Mouse (Mus musculus) left cerebral cortex, postnatal 14 days (tissue): ENCODE measurements around the gene F2rl2. TPM values are rescaled to one million over a fixed set of nuclear protein-coding genes. Genes with fewer than 3 reads are reported as not detected.

Experiments used
- DNase-seq, 2 experiments: peaks; one replicate each; pipeline ENCODE4 v3.0.0; 2021 to 2022; ENCODE audit warnings: low spot score in 2 of 2, mixed read lengths in 1 of 2
- intact Hi-C: fragments of 180-260 bp; cut with DNase I; formaldehyde crosslinking; loops from one replicate; pipeline ENCODE4 v1.15.1; 2025
- total RNA-seq, 2 experiments: library from RNA; stranded (reverse); gene quantifications; 2 replicates each; pipeline ENCODE4 v1.2.3; 2021

F2rl2 gene
- total RNA-seq, 2 experiments from 2014 or later: 0.30 to 0.35 TPM

DNA sequence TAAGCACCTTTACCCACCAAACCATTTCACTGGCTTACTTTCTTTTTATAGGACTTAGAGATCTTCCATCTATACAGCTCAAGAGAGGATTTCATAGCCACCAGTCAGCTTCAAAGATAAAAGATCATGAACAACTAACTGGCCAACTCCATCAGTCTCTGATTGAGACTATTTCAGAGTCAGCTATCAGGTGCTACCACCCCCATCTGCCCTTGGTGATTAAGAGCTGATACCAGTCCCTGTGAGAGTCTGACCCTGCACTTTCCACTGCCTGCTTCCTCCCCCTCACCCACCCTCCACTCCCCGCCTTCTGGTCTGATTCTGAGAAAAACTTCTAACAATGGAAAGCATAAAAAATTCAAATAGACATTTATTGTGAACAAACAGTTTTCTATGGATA, 8.1 kb upstream of the F2rl2 start:
- DNase-seq: no peak
- intact Hi-C loops: no loop called here

- intact Hi-C loops: no loop called here
- DNase-seq: peak; percentile 26 to 48
These were observed 4.5 kb upstream of the F2rl2 start for GRCm38 (mm10) chr13:95692201-95692600.

- DNase-seq: no peak
- intact Hi-C loops: no loop called here
These were observed 466 bp upstream of the F2rl2 start for GRCm38 (mm10) chr13:95696120-95696653.

DNA sequence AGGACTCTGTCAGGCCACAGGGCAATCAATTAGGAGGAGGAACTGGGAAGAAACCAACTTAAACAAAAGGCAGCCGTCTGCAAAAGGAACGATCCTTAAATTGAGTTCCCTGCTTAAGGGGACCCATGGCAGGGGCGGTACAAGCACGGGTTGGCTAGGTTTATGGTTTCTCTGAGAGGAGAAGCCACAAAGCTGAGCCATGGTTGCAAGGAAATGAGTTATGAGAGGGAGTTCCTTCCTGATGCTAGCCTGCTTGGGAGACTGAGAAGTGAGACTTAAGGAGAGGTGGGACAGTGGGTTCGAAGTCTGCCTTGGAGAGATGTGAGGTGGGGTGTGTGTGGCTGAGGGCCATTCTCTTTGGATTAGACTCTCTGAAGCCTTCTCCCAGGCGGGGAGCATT, 1.2 kb downstream of the F2rl2 start:
- DNase-seq: no peak
- intact Hi-C loops: no loop called here

- intact Hi-C loops: no loop called here
- no peak for DNase-seq
These were observed 6.7 kb downstream of the F2rl2 start for GRCm38 (mm10) chr13:95703376-95703775.

GRCm38 (mm10) chr13:95705589-95705988, 8.9 kb downstream of the F2rl2 start:
- DNase-seq: no peak
- intact Hi-C loops: no loop called here

GRCm38 (mm10) chr13:95712054-95712453, 15.4 kb downstream of the F2rl2 start:
- intact Hi-C loops: no loop called here
- DNase-seq: no peak

GRCm38 (mm10) chr13:95712570-95713268, 16.1 kb downstream of the F2rl2 start:
- no peak for DNase-seq
- intact Hi-C loops: no loop called here

DNA sequence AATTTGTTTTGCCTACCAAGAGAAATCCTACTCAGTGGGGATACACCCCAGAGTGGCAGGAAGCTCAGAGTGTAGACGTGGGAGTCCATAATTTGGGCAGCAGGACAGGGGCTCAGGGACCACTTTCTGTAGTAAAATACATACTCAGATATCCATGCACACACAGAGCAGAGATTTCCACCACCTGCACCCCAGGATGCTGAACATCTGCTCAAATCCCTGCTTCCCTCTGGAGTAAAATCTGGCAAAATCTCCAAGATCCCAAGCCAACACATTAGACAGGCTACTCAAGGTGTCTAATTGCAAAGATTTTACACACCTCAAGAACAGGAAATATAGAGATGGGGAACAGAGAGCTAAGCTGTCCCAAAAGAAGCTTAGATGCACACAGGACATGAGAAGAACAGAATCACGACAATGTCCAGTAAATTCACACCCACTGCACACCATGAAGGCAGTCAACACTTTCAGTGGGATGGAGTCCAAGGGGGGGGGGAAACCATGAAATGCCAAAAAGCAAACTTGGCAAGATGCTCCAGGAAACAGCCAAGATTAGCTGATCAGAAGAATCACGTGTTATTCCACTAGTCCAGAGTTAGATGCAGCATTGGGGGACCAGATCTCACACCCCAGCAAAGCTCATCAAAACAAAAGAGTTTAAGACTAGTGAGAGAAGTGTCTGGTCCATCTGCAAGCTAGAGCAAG, 17.8 kb downstream of the F2rl2 start:
- intact Hi-C loops: no loop called here

GRCm38 (mm10) chr13:95715356-95715755, 18.7 kb downstream of the F2rl2 start:
- DNase-seq: no peak
- intact Hi-C loops: loop anchor here (5.0 kb wide), 1 partner anchor 43 kb away; no protein-coding TSS in a partner anchor

More for the DNA sequence above, 17.8 kb downstream of the F2rl2 start:
- DNase-seq: no peak

GRCm38 (mm10) chr13:95719320-95720232, 22.9 kb downstream of the F2rl2 start:
- peak; percentile 81 to 87 for DNase-seq
- intact Hi-C loops: loop anchor here (1.0 to 5.0 kb wide), 3 partner anchors 47 to 327 kb away; no protein-coding TSS in a partner anchor

DNA sequence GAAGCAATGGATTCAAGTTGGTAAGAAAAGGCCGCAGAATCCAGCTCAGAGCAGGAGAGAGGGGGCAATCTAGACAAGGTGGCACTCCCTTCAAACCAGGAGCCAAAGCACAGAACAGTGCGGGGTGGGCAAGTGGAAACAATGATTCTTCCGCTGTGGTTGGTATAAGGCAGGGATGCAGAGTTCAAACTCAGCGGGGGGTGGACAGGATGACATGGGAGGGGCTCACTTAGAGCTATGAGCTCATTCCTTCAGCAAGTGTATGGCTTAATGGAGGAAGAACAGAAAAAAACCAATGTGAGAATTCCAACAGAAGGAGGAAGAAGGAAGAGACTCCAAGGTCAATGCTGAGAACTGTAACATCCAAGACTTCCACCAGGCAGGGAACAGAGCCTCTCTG, 33.8 kb downstream of the F2rl2 start:
- intact Hi-C loops: no loop called here
- no peak for DNase-seq

DNA sequence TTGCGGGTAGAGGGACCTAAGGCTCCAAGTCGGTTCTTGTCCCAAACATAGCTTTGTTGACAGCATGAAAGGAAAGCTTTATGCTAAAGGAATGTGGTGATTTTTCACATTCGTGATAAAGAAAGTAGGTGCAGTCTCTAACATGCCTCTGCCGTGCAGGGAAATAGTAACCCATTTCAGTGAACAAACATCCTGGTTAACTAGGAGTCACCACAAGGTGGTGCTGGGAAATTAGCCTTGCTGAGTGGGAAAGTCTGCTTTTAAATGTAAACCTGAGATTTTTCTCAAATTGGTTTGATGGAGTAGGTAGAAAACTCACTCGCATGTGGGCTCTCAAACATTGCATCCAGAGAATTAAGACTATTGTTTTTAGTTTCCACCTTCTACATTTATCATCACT, 43.0 kb downstream of the F2rl2 start:
- intact Hi-C loops: loop anchor here (5.0 to 10.0 kb wide), 2 partner anchors 153 to 215 kb away; partner anchors contain the start of gene Iqgap2
- DNase-seq: peak; percentile 33 to 55

GRCm38 (mm10) chr13:95741813-95742689, 45.4 kb downstream of the F2rl2 start:
- intact Hi-C loops: loop anchor here (5.0 to 10.0 kb wide), 2 partner anchors 150 to 213 kb away; partner anchors contain the start of gene Iqgap2

DNA sequence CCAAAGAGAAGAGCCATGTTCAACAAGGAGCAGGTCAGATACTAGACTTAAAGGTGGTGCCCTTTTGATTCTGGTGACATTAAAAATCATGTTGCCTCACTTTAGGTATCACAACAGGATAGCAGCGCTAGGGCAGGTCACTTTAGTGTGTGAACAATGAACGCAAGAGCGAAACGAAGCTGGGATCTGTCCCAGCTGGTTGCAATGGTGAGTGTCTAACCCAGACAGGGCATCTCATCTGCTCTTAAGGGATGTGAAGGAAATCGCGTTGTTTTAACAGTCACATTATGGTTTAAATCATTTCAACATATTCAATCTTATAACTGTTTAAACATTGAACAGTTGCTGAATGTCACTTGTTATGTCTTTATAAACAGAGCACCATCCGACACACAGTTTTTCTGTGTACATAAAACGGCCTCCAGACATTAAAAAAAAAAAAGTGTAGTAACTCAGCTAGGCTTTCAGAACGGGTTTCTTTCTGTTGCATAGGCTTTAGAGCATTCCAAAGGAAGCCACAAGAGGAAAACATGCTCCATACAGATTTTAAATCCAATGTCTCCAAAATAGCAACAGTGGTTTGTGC, 46.3 kb downstream of the F2rl2 start:
- peak in 1 of 2 experiments; percentile 13 for DNase-seq
- intact Hi-C loops: loop anchor here (5.0 to 10.0 kb wide), 2 partner anchors 149 to 212 kb away; partner anchors contain the start of gene Iqgap2

More at GRCm38 (mm10) chr13:95741813-95742689, 45.4 kb downstream of the F2rl2 start:
- DNase-seq: no peak

DNA sequence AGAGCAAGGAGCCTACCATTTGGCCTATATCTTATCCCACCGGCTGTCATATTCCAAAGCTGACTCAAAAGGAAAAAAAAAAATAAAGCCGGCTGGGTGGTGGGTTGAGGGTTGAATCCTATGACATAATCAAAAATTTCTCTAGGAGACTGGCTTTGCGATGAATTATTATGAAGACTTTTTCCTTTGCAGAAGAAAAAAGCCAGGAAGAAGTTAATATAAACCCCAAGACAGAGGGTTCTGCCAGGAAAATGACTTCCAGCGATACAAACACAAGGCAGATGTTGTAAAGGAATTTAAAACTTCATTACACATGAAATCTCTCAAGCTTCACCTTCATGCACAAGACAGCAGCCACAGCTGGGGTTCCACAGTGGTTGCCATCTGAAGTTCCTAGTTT, 48.8 kb downstream of the F2rl2 start:
- no peak for DNase-seq
- intact Hi-C loops: loop anchor here (10.0 kb wide), 1 partner anchor 209 kb away; no protein-coding TSS in a partner anchor

GRCm38 (mm10) chr13:95746509-95746908, 49.9 kb downstream of the F2rl2 start:
- intact Hi-C loops: loop anchor here (10.0 kb wide), 1 partner anchor 208 kb away; no protein-coding TSS in a partner anchor
- DNase-seq: peak; percentile 18 to 49

GRCm38 (mm10) chr13:95747101-95747500, 50.4 kb downstream of the F2rl2 start:
- intact Hi-C loops: loop anchor here (10.0 kb wide), 1 partner anchor 208 kb away; no protein-coding TSS in a partner anchor
- no peak for DNase-seq
